Mouse (Mus musculus): ENCODE results near the gene Mcpt1. TPM values are rescaled to one million over a fixed set of nuclear protein-coding genes. Genes with fewer than 3 reads are reported as not detected.
"Not testable (repeated sequence)": the region's sequence is repeated elsewhere in the genome, so short reads cannot be mapped to it uniquely, and the experiment has no call there.

Mcpt1 gene
- total RNA-seq (2021): not detected
- long read RNA-seq, experiment 1: 0 reads
- long read RNA-seq, experiment 2: 0 reads

DNA sequence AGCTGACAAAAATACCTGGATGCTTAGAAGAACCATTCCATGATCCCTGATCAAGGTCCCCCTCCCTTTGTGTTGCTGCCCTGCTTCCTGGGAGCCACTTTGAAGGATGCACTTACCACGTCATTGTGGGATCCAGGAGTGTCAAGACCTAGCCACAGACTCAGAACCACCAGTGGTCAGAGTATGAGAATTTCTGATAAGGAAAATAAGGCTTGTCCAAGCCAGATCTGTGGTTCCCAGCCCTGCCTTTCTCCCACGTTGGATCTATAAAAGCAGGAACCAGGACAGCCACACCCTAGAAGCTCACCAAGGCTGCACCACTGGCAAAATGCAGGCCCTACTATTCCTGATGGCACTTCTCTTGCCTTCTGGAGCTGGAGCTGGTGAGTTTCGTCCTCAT, at the start of gene Mcpt1:
Gene Mcpt1, plus strand, starts transcription at position 301 of the 400 bp plus-strand sequence.
- DNase-seq (ENCODE audit: low spot score in 2 of 2): not testable (repeated sequence)

DNA sequence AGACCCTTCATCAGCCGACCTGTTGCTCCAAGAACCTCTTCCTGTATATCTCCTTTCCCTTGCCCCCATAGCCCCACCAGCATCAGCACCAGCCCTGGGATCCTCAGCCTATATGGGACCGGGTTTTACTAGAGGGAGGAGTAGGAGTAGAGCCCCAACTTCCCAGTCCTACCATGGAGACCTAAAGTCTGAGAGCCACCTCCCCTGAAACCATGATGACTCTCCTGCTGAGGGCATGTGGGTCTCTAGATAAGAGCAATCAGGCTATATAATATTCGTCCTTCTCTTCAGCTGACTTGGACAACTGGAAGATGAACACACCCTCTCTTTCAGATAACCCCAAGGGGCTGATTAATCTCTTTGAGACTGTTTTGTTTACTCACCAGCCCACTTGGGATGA, 30.3 kb upstream of the Mcpt1 start:
- not testable (repeated sequence) for DNase-seq (ENCODE audit: low spot score in 2 of 2)

DNA sequence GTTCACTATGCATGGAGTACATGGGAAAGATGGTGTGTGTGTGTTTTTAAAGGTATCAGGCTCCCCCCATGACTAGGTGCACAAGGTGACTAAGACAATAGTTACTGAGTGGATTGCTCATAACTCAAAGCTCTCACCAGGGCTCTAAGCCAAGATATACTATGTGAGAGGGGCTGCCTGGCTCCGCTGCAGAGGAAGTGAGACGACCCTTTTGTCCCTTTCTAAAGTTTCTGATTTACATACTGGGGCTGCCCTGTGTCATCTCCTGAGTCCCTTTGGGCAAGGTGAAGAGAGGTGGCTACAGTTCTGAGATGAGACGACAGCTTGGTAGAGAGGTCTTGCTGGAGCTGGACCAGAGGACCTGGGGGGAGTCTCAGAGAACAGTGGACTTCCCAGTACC, 4.6 kb upstream of the Mcpt1 start:
- DNase-seq (ENCODE audit: low spot score in 2 of 2): no peak

DNA sequence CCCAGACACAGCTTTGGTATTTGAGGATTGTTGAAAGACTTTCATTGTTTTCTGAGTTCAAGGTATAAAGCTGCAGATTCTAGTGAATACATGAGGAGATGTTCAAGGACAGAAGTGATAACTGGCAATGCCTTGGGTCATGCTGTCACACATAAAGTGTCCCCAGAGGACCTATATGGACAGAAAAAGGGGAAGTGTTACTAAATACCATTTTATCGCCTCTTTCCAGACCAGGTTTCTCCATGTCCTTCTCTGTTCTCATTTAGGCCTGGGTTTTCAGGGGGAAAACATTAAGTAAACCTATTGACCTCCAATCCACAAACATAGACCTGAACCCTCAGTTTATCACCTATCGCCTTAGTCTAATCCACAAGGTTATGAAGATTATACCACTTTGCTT, 3.8 kb upstream of the Mcpt1 start:
- DNase-seq (ENCODE audit: low spot score in 2 of 2): no peak

DNA sequence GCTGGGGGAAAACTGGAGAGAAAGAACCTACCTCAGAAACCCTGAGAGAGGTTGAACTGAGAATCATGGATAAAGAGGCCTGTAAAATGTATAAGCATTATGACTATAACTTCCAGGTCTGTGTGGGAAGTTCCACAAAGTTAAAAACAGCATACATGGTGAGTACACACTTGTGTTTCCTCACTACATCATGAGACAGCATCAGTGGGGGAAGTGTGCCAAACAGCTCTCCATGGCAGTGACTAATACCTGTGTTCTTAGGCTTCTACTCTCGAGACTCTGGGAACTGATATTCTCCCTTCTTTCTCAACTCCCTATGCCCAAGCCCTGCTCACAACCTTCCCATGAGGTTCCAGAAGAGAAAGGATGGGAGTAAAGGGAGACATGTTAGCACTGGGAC, 1.7 kb downstream of the Mcpt1 start:
- no peak for DNase-seq (ENCODE audit: low spot score in 2 of 2)

DNA sequence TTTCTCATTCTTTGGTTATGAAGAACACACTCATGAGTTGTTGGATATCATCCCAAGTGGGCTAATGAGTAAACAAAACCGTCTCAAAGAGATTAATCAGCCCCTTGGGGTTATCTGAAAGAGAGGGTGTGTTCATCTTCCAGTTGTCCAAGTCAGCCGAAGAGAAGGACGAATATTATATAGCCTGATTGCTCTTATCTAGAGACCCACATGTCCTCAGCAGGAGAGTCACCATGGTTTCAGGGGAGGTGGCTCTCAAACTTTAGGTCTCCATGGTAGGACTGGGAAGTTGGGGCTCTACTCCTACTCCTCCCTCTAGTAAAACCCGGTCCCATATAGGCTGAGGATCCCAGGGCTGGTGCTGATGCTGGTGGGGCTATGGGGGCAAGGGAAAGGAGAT, 3.5 kb downstream of the Mcpt1 start:
- not testable (repeated sequence) for DNase-seq (ENCODE audit: low spot score in 2 of 2)

DNA sequence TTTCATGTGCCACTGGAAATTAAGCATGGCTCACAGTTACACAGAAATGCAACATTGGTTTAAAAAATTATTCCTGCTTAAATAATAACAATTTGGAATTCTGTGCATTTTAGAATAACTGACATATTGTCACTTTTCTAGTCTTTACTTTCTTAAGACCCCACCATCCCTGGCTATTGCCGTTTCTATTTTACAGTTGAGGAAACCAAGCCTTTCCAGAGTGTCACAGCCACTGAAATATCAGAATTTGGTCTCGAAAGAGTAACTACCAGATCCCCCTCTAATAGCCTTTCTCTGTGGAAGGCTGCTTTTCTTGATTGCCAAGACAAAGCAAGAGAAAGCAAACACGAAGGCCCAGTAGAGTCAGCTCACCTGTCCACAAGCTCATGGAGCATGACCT, 12.6 kb downstream of the Mcpt1 start, which contains the start of gene Mcpt9:
Gene Mcpt9, minus strand, starts transcription at position 101 of the 400 bp plus-strand sequence.
- not testable (repeated sequence) for DNase-seq (ENCODE audit: low spot score in 2 of 2)

DNA sequence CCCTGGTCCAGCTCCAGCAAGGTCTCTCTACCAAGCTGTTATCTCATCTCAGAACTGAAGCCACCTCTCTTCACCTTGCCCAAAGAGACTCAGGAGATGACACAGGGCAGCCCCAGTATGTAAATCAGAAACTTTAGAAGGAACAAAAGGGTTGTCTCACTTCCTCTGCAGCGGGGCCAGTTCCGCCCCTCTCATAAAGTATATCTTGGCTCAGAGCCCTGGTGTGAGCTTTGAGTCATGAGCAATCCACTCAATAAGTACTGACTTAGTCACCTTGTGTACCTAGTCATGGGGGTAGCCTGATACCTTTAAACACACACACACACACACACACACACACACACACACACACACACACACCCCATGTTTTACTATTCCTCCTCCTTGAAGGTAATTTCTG, 16.7 kb downstream of the Mcpt1 start:
- no peak for DNase-seq (ENCODE audit: low spot score in 2 of 2)

DNA sequence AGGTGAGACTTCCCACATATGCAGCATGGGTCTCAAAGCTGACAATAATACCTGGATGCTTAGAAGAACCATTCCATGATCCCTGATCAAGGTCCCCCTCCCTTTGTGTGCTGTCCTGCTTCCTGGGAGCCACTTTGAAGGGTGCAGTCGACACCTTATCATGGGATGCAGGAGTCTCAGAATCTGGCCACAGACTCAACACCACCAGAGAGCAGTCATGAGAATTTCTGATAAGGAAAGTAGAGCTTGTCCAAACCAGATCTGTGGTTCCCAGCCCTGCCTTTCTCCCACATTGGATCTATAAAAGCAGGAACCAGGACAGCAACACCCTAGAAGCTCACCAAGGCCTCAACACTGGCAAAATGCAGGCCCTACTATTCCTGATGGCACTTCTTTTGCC, 24.0 kb downstream of the Mcpt1 start, which contains the start of gene Mcpt2:
Gene Mcpt2, plus strand, starts transcription at position 250 of the 400 bp plus-strand sequence.
- DNase-seq (ENCODE audit: low spot score in 2 of 2): not testable (repeated sequence)

DNA sequence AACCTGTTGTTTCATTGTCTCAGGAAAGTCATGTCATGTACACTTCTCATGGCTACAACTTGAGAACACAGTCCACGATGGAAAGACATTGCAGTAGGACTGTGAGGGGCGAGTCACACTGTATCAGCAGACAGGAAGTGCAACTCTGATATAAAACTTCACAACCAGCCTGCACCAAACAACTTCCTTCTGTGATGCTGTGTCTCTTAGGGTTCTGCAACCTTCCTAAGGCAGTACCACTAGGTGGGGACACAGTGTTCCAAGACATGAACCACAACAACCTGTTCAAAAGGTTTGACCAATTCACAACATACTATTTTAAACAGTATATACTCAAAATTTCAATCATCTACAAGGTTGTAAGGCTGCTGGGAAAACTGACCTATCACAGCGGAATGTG, 37.6 kb downstream of the Mcpt1 start:
- DNase-seq (ENCODE audit: low spot score in 2 of 2): no peak

DNA sequence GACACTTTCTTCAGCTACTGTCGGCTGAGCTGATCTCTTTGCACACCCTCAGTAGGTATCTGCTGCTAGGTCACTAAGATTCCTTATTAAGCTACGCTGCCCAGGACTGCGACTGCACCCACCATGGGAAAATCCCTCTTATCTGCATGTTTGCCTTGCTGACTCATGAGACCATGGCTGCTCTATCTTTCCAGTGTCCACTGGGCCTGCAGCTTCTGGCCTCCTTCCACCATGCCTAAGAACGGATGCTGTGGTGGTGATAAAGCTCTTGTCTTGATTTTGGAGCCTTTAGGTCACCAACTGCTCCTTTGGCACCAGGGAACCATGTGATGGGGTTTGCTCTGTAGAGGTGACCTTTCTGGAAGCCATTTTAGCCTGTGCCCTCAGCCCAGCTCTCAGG, 40.0 kb downstream of the Mcpt1 start:
- no peak for DNase-seq (ENCODE audit: low spot score in 2 of 2)

DNA sequence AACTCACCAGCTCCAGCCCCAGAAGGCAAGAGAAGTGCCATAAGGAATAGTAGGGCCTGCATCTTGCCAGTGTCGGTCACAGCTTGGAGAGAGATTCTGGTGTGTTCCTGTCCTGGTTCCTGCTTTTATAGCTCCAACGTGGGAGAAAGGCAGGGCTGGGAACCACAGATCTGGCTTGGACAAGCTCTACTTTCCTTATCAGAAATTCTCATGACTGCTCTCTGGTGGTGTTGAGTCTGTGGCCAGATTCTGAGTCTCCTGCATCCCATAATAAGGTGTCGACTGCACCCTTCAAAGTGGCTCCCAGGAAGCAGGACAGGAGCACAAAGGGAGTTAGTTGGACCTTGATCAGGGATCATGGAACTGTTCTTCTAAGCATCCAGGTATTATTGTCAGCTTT, 44.4 kb downstream of the Mcpt1 start, which contains the start of gene Mcpt4:
Gene Mcpt4, minus strand, starts transcription at position 101 of the 400 bp plus-strand sequence.
- DNase-seq (ENCODE audit: low spot score in 2 of 2): not testable (repeated sequence)

Other genes with a start within 250 kb of the Mcpt1 start
- gene Adcy4, start 233.9 kb upstream of the Mcpt1 start, total RNA-seq (2021): 10 to 100 TPM in 1 of 2 experiments, 1 to 10 TPM in 1; 9.2 to 11.3 TPM
- 10 to 100 TPM in 1 of 2 experiments, 1 to 10 TPM in 1; 9.4 to 10.7 TPM for gene Ripk3, start 229.1 kb upstream of the Mcpt1 start, total RNA-seq (2021)
- gene Nfatc4, start 194.8 kb upstream of the Mcpt1 start, total RNA-seq (2021): 10 to 100 TPM; 23.0 to 26.0 TPM
- gene Nynrin, start 164.0 kb upstream of the Mcpt1 start, total RNA-seq (2021): 10 to 100 TPM; 27.5 to 33.0 TPM
- under 1 TPM; 0.47 to 0.52 TPM for gene Cbln3, start 133.6 kb upstream of the Mcpt1 start, total RNA-seq (2021)
- 10 to 100 TPM; 15.7 to 16.9 TPM for gene Khnyn, start 133.0 kb upstream of the Mcpt1 start, total RNA-seq (2021)
- gene Sdr39u1, start 117.7 kb upstream of the Mcpt1 start, total RNA-seq (2021): 10 to 100 TPM; 45.7 to 50.1 TPM
- 10 to 100 TPM; 70.9 to 91.6 TPM for gene Cma1, start 73.3 kb upstream of the Mcpt1 start, total RNA-seq (2021)
- 1 to 10 TPM; 3.7 to 4.2 TPM for gene Cma2, start 67.0 kb upstream of the Mcpt1 start, total RNA-seq (2021)
- gene Mcpt9, start 12.5 kb downstream of the Mcpt1 start, total RNA-seq (2021): not detected
- gene Mcpt2, start 24.1 kb downstream of the Mcpt1 start, total RNA-seq (2021): not detected
- gene Mcpt4, start 44.3 kb downstream of the Mcpt1 start, total RNA-seq (2021): 10 to 100 TPM; 48.3 to 50.8 TPM
- gene Mcpt8, start 67.3 kb downstream of the Mcpt1 start, total RNA-seq (2021): not detected
- gene Ctsg, start 84.6 kb downstream of the Mcpt1 start, total RNA-seq (2021): under 1 TPM; 0.56 to 0.96 TPM
- not detected for gene Gzme, start 102.7 kb downstream of the Mcpt1 start, total RNA-seq (2021)
- gene Gzmd, start 114.6 kb downstream of the Mcpt1 start, total RNA-seq (2021): not detected
- gene Gzmg, start 141.6 kb downstream of the Mcpt1 start, total RNA-seq (2021): not detected
- gene Gzmn, start 156.6 kb downstream of the Mcpt1 start, total RNA-seq (2021): under 1 TPM; 0.29 TPM
- not detected for gene Gzmf, start 193.4 kb downstream of the Mcpt1 start, total RNA-seq (2021)
- gene Gzmc, start 216.7 kb downstream of the Mcpt1 start, total RNA-seq (2021): not detected
- gene Gzmb, start 244.3 kb downstream of the Mcpt1 start, total RNA-seq (2021): not detected

All from gastrocnemius, postnatal 4 days (tissue).